ENCODE assay signal across 26 mouse cellular contexts in the genomic region with DNA sequence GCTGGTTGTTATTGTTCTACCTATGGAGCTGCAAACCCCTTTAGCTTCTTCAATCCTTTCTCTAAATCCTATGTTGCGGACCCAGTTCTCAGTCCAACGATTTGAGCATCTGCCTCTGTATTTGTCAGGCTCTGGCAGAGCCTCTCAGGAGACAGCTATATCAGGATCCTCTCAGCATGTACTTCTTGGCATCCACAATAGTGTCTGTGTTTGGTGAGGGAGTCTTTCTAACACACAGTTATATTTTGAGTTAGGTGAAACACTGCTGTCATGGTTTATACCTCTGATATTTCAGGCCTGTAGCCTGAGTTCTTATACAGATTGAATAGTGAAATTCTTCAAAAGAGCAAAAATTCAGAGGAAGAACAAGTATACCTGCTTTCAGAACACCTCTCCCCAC.
DNase-seq lines count a peak whose midpoint lies in the region; ATAC-seq and TF ChIP-seq lines count a peak whose summit lies in the region.
"Had no signal": no experiment of that assay in that cellular context is flagged by ENCODE, and none has a peak within 500 bp of the region (broad histone marks: within the 10 kb centered on the region; RNA-seq: fewer than 3 reads in every experiment).

No protein-coding gene starts in this region.

- H3K27me3 ChIP-seq in forebrain, embryonic 15.5 days, result no peaks in the 10 kb centered on the region
- H3K27me3 ChIP-seq in forebrain, embryonic 10.5 days (ENCODE audit: poor library complexity, severe bottlenecking), result no peaks in the 10 kb centered on the region
- no peaks in the 10 kb centered on the region for H3K27me3 ChIP-seq in heart, adult 2 months (ENCODE audit: control insufficient read depth, insufficient read depth, low read length)
- H3K27me3 ChIP-seq: hindbrain, embryonic 13.5 days; lung, embryonic 15.5 days; stomach, embryonic 15.5 days had no signal

- no peak for TF ChIP-seq CTCF in heart, adult 2 months (IDR thresholded peaks at IDR 0.05)

- H3K4me3 ChIP-seq in forebrain, embryonic 15.5 days, result no peak overlapping the region
- no peak overlapping the region for H3K4me3 ChIP-seq in forebrain, embryonic 10.5 days
- H3K4me3 ChIP-seq in heart, adult 2 months, result no peak overlapping the region
- H3K4me3 ChIP-seq: gastrocnemius, adult 2 months; hindbrain, embryonic 13.5 days; layer of hippocampus, adult 2 months; lung, embryonic 15.5 days; midbrain, embryonic 10.5 days; stomach, embryonic 15.5 days had no signal

- WGBS in forebrain, embryonic 15.5 days, result 60% methylated on average over 2 of the region's 2 CpGs
- WGBS in forebrain, embryonic 10.5 days, result 87% methylated on average over 2 of the region's 2 CpGs
- WGBS in heart, adult 2 months, result 71% methylated on average over 2 of the region's 2 CpGs

- H3K4me1 ChIP-seq in forebrain, embryonic 15.5 days, result no peaks in the 10 kb centered on the region; the same call in 1 of the 2 replicates
- H3K4me1 ChIP-seq in forebrain, embryonic 10.5 days, result no peaks in the 10 kb centered on the region
- no peaks in the 10 kb centered on the region for H3K4me1 ChIP-seq in heart, adult 2 months (ENCODE audit: control insufficient read depth, insufficient read depth, low read length)
- H3K4me1 ChIP-seq: hindbrain, embryonic 13.5 days; lung, embryonic 15.5 days; midbrain, embryonic 10.5 days; stomach, embryonic 15.5 days had no signal

- H3K4me2 ChIP-seq in forebrain, embryonic 15.5 days (replicated peaks), result no peak overlapping the region
- H3K4me2 ChIP-seq: heart, embryonic 11.5 days; hindbrain, embryonic 13.5 days; lung, embryonic 15.5 days; stomach, embryonic 15.5 days had no signal

- no peak for DNase-seq in forebrain, embryonic 10.5 days (ENCODE audit: extremely low spot score, low spot score)
- peak; percentile 53 for DNase-seq in brain, adult 2 months (ENCODE audit: low read depth, low spot score)
- DNase-seq in frontal cortex, adult 2 months (ENCODE audit: extremely low spot score in 1 of 2, low spot score in 1 of 2), result peak; percentile 40 to 52
- peak; percentile 16 to 42 for DNase-seq in left cerebral cortex, postnatal 14 days (ENCODE audit: low spot score in 2 of 2)
- no peak for DNase-seq in ovary, postnatal 14 days (ENCODE audit: low spot score)
- DNase-seq in heart, adult 2 months, result no peak
- DNase-seq: B cell, adult 2 months; cerebellum, adult 8-10 months; embryo, embryonic 11 days; gastrocnemius, adult 2 months; heart, postnatal 14 days; kidney, adult 2 months; kidney, postnatal 14 days; layer of hippocampus, postnatal 36 days; retina, postnatal 1 day; thymus, adult 2 months had no signal

- H3K9me3 ChIP-seq in forebrain, embryonic 15.5 days, result no peaks in the 10 kb centered on the region
- H3K9me3 ChIP-seq in forebrain, embryonic 10.5 days, result no peaks in the 10 kb centered on the region
- H3K9me3 ChIP-seq: hindbrain, embryonic 13.5 days; lung, embryonic 15.5 days; midbrain, embryonic 10.5 days; stomach, embryonic 15.5 days had no signal

- H3K36me3 ChIP-seq in forebrain, embryonic 15.5 days, result no peaks in the 10 kb centered on the region
- H3K36me3 ChIP-seq in forebrain, embryonic 10.5 days (replicated peaks), result no peaks in the 10 kb centered on the region
- no peaks in the 10 kb centered on the region for H3K36me3 ChIP-seq in heart, adult 2 months (ENCODE audit: control insufficient read depth, insufficient read depth, low read length)
- H3K36me3 ChIP-seq: hindbrain, embryonic 13.5 days; lung, embryonic 15.5 days; midbrain, embryonic 10.5 days; stomach, embryonic 15.5 days had no signal

- no peak overlapping the region for H3K9ac ChIP-seq in forebrain, embryonic 15.5 days (replicated peaks)
- H3K9ac ChIP-seq in heart, adult 2 months (ENCODE audit: low read depth, low read length), result no peak overlapping the region
- H3K9ac ChIP-seq: hindbrain, embryonic 13.5 days; liver, embryonic 14.5 days; lung, embryonic 15.5 days; stomach, embryonic 15.5 days had no signal

- no peaks in the 10 kb centered on the region for H3K79me2 ChIP-seq in heart, adult 2 months (replicated peaks; ENCODE audit: control insufficient read depth, insufficient read depth, low read length)

- intact Hi-C loops in left cerebral cortex, postnatal 14 days (cut with DNase I), result no loop called here
- intact Hi-C loops in heart, adult 2 months (cut with DNase I), result no loop called here

- ATAC-seq in forebrain, embryonic 15.5 days (replicated peaks), result 0 out of 2 replicates have a peak, but pooled peaks have one; percentile 41
- ATAC-seq: inflammation-experienced regulatory T-cells, adult 6 months had no signal

- no peak for TF ChIP-seq EP300 in heart, adult 2 months (IDR thresholded peaks at IDR 0.05; ENCODE audit: insufficient read depth, low read depth, low read length)

- no peak overlapping the region for H3K27ac ChIP-seq in forebrain, embryonic 15.5 days (replicated peaks)
- H3K27ac ChIP-seq in forebrain, embryonic 10.5 days, result no peak overlapping the region
- no peak overlapping the region for H3K27ac ChIP-seq in heart, adult 2 months
- H3K27ac ChIP-seq: gastrocnemius, adult 2 months; hindbrain, embryonic 13.5 days; layer of hippocampus, adult 2 months; liver, embryonic 14.5 days; lung, embryonic 15.5 days; macrophage; midbrain, embryonic 10.5 days; stomach, embryonic 15.5 days had no signal

- TF ChIP-seq POLR2A in heart, adult 2 months (IDR thresholded peaks at IDR 0.05; ENCODE audit: insufficient read depth, low read depth, low read length), result no peak

Comparison
In these comparisons a context has a peak if more than half of its experiments do, and no peak if none do; other contexts are left out.
1. DNase-seq: peak in brain, adult 2 months (single experiment), frontal cortex, adult 2 months (2 of 2) and left cerebral cortex, postnatal 14 days (2 of 2); none in forebrain, embryonic 10.5 days (single experiment), ovary, postnatal 14 days (single experiment) and heart, adult 2 months (0 of 2).